Mouse (Mus musculus) lung, postnatal 0 days (tissue): ENCODE measurements around the gene Mpv17. TPM values are rescaled to one million over a fixed set of nuclear protein-coding genes. Genes with fewer than 3 reads are reported as not detected.

Source experiments
- ATAC-seq: fragments of 200-750 bp; cut with Nextera tagmentation; 2 replicates; pipeline ENCODE4 v1.8.0; 2017; ENCODE audit warnings: moderate library complexity
- DNase-seq: peaks from one replicate; pipeline ENCODE4 v3.0.0-alpha.2; 2016; ENCODE audit warnings: low spot score
- H3K27ac ChIP-seq: fragments of 300-500 bp; sonication (generic); 2 replicates; pipeline ENCODE4 v1.5.1; 2014; ENCODE audit warnings: antibody characterized with exemption, mild to moderate bottlenecking, low read length, mixed read lengths
- H3K27me3 ChIP-seq: fragments of 300-500 bp; sonication (generic); replicated peaks from 2 replicates; pipeline ENCODE4 v1.6.1; 2014; ENCODE audit warnings: low read length, mixed read lengths; ENCODE audit not compliant: insufficient read depth
- H3K36me3 ChIP-seq: fragments of 300-500 bp; sonication (generic); 2 replicates; pipeline ENCODE4 v1.6.1; 2014; ENCODE audit warnings: low read length, mixed read lengths; ENCODE audit not compliant: insufficient read depth
- H3K4me1 ChIP-seq: fragments of 300-500 bp; sonication (generic); 2 replicates; pipeline ENCODE4 v1.6.1; 2014; ENCODE audit warnings: antibody characterized with exemption, low read depth, low read length, mixed read lengths; ENCODE audit not compliant: insufficient read depth
- H3K4me2 ChIP-seq: fragments of 300-500 bp; sonication (generic); replicated peaks from 2 replicates; pipeline ENCODE4 v1.6.1; 2014; ENCODE audit warnings: low read depth, mild to moderate bottlenecking, low read length, moderate library complexity, mixed read lengths
- H3K4me3 ChIP-seq: fragments of 300-500 bp; sonication (generic); 2 replicates; pipeline ENCODE4 v1.5.1; 2014; ENCODE audit warnings: low read depth, low read length
- H3K9ac ChIP-seq: fragments of 300-500 bp; sonication (generic); replicated peaks from 2 replicates; pipeline ENCODE4 v1.6.1; 2014; ENCODE audit warnings: low read depth, mild to moderate bottlenecking
- H3K9me3 ChIP-seq: fragments of 300-500 bp; sonication (generic); 2 replicates; pipeline ENCODE4 v1.6.1; 2016; ENCODE audit warnings: low read length, mixed read lengths
- CTCF ChIP-seq: IDR thresholded peaks from 2 replicates; pipeline ENCODE4 v1.5.1; 2016; ENCODE audit warnings: antibody characterized with exemption, mild to moderate bottlenecking
- EP300 ChIP-seq: IDR thresholded peaks from 2 replicates; pipeline ENCODE4 v1.6.1; 2016; ENCODE audit warnings: antibody characterized with exemption, mild to moderate bottlenecking, control low read depth
- WGBS: fragments of 180-500 bp; shearing (Covaris S2); extraction: QIAGEN DNeasy Blood & Tissue Kit; methylation state at CpG from one replicate; pipeline ENCODE4 v1.1.7; 2014; 5-methylcytosine and 5-hydroxymethylcytosine counted together
- polyA plus RNA-seq: library from polyadenylated mRNA; unstranded; fragments of >200 nt; fragmentation: Nextera tagmentation; extraction: Ambion mirVana; gene quantifications from 2 replicates; pipeline ENCODE4 v1.2.1, GENCODE M21; 2015

The Mpv17 gene
- polyA plus RNA-seq, 1 experiment from 2014 or later, result 38.2 TPM

- Histone ChIP-seq H3K4me3 (no peak overlapping the region), H3K36me3 (peaks cover 50% of the 10 kb centered on the region), H3K9ac (no peak overlapping the region), H3K27me3 (no peaks in the 10 kb centered on the region), H3K4me2 (no peak overlapping the region), H3K4me1 (no peaks in the 10 kb centered on the region; the same call in 1 of the 2 replicates), H3K27ac (no peak overlapping the region), H3K9me3 (no peaks in the 10 kb centered on the region)
- no peak for DNase-seq
- ATAC-seq, result no peak
- TF ChIP-seq CTCF (no peak), EP300 (no peak)
- WGBS, result 86% methylated on average over 16 of the region's 16 CpGs
These were observed 40.7 kb upstream of the Mpv17 start for GRCm38 (mm10) chr5:31194486-31195485.

- ATAC-seq (no peak), DNase-seq (no peak)
- TF ChIP-seq EP300 (no peak), CTCF (no peak)
- Histone ChIP-seq H3K9me3 (no peaks in the 10 kb centered on the region), H3K4me3 (peak overlapping the region; percentile 77), H3K27me3 (no peaks in the 10 kb centered on the region), H3K36me3 (peaks cover 40% of the 10 kb centered on the region), H3K27ac (peak overlapping the region; percentile 90), H3K4me2 (peak overlapping the region; percentile 69), H3K4me1 (no peaks in the 10 kb centered on the region; the same call in 1 of the 2 replicates), H3K9ac (peak overlapping the region; percentile 81)
- 8% methylated on average over 25 of the region's 25 CpGs for WGBS
These were observed 39.7 kb upstream of the Mpv17 start for GRCm38 (mm10) chr5:31193631-31194281.

- Histone ChIP-seq H3K4me1 (no peaks in the 10 kb centered on the region; the same call in 1 of the 2 replicates), H3K4me3 (peak within 1 kb of the TSS; percentile 77), H3K9ac (peak within 1 kb of the TSS; percentile 81), H3K27me3 (no peaks in the 10 kb centered on the region), H3K27ac (peak within 1 kb of the TSS; percentile 90), H3K9me3 (no peaks in the 10 kb centered on the region), H3K4me2 (peak within 1 kb of the TSS; percentile 69), H3K36me3 (peaks cover 38% of the 10 kb centered on the region)
- no peak for TF ChIP-seq EP300
- TF ChIP-seq CTCF, result peak; percentile 79
- peak; percentile 98 for ATAC-seq
- peak; percentile 98 for DNase-seq
- WGBS, result under 1% methylated on average over 48 of the region's 48 CpGs
These were observed 39.0 kb upstream of the Mpv17 start, which contains the start of the genes Snx17 and Eif2b4 for GRCm38 (mm10) chr5:31192939-31193630. TSS of gene Snx17 (plus strand) at chr5:31193227. TSS of gene Eif2b4 (minus strand) at chr5:31193430.

- Histone ChIP-seq H3K4me3 (peak overlapping the region; percentile 77), H3K27me3 (no peaks in the 10 kb centered on the region), H3K4me1 (no peaks in the 10 kb centered on the region; the same call in 1 of the 2 replicates), H3K9ac (peak overlapping the region; percentile 35), H3K9me3 (no peaks in the 10 kb centered on the region), H3K27ac (peak overlapping the region; percentile 79), H3K4me2 (peak overlapping the region; percentile 69), H3K36me3 (peaks cover 35% of the 10 kb centered on the region; the same call in 1 of the 2 replicates)
- ATAC-seq, result peak; percentile 80
- peak; percentile 84 for DNase-seq
- TF ChIP-seq EP300 (no peak), CTCF (no peak)
- WGBS, result 10% methylated on average over 41 of the region's 42 CpGs
These were observed 38.2 kb upstream of the Mpv17 start for GRCm38 (mm10) chr5:31192045-31192938.

- Histone ChIP-seq H3K4me2 (no peak overlapping the region), H3K27ac (no peak overlapping the region), H3K4me3 (no peak overlapping the region), H3K4me1 (no peaks in the 10 kb centered on the region; the same call in 1 of the 2 replicates), H3K9me3 (no peaks in the 10 kb centered on the region), H3K36me3 (peaks cover 19% of the 10 kb centered on the region; the same call in 1 of the 2 replicates), H3K9ac (no peak overlapping the region), H3K27me3 (no peaks in the 10 kb centered on the region)
- DNase-seq (no peak), ATAC-seq (no peak)
- 89% methylated on average over 9 of the region's 9 CpGs for WGBS
- TF ChIP-seq EP300 (no peak), CTCF (no peak)
These were observed 36.1 kb upstream of the Mpv17 start for GRCm38 (mm10) chr5:31190201-31190600.
